Mouse (Mus musculus): ENCODE results near the gene Rere. TPM values are rescaled to one million over a fixed set of nuclear protein-coding genes. Genes with fewer than 3 reads are reported as not detected.

The Rere gene
- polyA plus RNA-seq, 3 experiments from 2014 or later: 10.1 to 32.0 (median 28.4) TPM

DNA sequence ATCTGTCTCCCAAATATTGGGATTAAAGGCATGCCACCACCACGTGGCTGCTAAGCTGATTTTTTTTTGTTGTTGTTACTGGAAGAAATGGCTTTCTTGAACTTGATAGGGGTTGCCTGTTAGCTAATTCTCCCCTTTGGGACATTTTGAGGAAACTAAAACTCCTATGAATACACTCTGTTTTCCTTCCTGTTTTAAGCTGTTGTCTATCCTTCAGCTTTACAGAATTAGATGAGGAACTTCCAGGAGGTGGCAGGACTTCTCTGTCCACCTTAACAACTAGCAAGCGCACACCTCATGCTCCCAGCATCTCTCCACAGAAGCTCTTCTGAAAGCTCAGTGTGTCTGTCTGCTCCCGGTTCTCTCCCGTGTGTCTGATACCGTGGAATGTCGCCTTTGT is 157.2 kb downstream of the Rere start:
- ATAC-seq: no peak

DNA sequence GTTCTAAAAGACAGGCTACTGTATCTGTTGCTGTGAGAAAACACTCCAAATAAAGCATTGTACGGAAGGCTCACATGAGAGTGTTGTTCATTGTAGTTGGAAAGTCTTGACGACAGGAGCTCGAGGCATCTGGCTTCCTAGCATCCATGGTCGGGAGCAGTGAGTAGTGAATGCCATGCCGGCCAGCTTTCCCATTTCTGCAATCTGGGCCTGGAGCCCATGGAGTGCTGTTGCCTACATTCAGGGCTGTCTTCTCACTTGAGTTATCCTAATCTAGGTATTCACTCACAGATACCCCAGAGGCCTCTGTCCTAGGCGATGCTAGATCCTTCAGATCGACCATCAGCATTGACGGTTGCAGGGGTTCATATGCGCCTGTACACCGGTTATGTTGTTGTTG is 160.5 kb downstream of the Rere start:
- no peak for ATAC-seq

DNA sequence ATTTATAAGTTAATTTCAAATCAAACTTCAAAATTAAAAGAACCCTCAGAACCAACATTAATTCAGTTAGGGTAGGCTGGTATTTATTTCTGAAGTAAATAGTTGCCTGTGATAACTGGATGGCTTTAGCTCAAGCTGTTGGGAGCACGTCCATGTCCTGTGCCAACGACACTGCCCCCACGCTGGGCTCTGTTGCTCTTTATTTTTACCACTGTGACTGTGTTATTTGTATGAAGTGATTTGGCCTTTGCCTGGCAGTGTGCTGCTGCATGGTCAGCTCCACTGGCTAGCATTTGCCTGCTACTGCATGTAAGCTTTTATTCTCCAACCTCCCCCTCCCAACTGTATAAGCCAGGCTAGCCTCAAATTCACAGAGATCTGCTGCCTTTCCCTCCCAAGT is 162.6 kb downstream of the Rere start:
- ATAC-seq: no peak

DNA sequence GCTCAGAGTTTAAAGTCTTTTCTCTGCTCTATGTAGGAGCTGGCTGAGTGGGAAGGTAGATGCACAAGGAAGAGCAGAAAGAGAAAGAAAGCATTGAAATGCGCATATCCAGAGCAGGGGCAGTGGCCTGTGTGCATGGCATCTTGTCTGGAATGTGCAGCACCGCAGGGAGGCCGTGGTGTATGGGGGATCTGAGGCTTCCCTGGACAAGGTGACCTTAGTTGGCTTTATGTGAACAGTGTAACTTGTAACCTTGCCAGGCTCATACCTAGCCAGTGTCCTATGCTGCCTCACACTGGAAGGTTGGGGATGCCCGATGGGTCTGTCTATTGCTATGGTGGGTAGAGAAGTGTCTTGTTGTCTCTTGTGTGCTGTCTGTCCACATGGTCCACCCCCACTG is 165.2 kb downstream of the Rere start:
- ATAC-seq: no peak

DNA sequence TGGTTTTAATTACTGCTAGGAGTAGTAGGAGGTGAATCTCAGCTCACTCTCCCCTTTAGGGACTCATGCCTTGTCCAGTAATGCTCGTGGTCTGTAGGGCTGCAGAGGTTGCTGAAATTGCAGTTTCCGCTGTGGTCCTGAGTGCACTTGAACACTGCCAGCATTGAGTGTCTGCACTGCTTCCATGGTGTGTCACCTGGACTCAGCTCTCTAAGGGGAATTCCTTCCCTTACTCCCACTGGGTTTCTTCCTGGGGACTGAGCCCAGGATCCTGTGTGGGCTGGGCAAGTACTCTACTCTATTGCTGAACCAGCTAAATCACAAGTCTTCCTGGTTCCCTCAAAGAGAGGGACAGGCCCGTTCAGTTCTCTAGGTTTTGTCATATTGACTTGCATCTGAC is 166.1 kb downstream of the Rere start:
- no peak for ATAC-seq

DNA sequence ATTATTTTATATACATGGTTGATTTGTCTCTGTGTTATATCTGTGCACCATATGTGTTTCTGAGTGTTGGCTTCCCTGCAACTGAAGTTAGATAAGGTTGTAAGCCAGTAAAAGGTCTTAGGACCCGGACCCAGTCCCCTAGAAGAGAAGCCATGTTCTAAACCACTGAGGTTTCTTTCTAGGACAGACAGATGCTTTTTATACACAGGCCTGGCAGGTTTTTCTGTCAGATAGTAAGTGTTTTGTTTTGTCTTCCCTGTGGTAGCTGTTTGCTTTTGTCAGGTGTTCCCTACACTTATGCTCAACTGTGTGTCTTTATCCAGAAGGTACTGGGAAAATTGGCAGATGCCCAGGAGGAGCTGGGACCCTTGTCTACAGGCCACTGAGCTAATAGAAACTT is 167.0 kb downstream of the Rere start:
- no peak for ATAC-seq

DNA sequence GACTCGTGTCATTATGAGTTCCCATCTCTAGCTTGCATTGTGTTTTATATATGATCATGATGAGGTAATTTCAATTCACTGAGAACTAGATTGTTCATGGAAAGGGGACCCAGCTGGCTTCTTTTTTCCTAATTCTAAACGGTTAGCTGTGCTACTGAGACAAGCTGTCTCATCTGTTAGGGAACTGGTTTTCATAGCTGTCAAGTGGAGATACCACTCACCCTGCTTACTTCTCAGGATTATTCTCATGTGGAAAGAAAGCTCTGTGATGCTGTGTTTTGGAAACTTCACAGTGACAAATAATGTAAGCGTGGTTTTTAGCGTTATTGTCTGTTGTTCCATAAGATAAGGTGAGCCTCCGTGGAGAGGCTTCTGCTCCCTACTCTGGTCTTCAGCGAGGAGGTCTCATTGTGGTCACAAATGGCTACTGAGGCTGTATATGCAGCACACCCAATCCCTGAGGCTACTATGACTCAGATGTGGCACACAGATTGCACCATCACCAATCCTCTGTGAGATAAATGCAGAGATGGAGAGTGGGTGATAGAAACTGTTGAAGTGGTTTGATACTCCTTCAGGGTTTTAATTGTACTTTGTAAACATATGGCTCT is 168.7 kb downstream of the Rere start:
- ATAC-seq: no peak

DNA sequence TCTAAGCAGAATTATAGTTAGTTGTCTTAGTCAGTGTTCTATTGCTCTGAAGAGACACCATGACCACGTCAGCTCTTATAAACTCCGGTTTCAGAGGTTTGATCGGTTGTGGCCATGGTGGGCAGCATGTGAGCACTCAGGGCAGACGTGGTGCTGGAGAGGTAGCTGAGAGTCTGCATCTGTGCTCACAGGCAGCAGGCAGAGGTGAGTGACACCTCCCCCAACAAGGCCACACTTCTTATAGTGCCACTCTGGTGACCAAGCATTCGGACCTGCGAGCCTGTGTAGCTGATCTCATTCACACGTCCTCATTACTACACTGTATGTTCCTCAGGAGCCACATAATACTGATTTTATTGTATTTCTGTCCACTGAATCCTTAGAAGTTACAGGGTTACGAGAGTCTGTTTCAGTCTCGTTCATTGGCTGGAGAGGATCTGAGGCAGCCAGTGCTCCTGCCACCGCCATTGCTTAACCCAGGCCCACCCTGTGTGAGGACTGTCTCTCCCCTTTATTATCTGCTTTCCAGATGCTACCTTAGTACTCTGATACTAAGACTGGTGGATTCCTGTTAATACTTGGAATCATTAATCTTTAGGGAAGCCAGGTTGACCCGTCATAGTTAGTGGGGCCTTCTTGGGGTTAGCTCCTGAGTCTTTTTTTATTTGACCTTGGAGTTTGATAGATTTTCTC is 170.9 kb downstream of the Rere start:
- ATAC-seq: no peak

DNA sequence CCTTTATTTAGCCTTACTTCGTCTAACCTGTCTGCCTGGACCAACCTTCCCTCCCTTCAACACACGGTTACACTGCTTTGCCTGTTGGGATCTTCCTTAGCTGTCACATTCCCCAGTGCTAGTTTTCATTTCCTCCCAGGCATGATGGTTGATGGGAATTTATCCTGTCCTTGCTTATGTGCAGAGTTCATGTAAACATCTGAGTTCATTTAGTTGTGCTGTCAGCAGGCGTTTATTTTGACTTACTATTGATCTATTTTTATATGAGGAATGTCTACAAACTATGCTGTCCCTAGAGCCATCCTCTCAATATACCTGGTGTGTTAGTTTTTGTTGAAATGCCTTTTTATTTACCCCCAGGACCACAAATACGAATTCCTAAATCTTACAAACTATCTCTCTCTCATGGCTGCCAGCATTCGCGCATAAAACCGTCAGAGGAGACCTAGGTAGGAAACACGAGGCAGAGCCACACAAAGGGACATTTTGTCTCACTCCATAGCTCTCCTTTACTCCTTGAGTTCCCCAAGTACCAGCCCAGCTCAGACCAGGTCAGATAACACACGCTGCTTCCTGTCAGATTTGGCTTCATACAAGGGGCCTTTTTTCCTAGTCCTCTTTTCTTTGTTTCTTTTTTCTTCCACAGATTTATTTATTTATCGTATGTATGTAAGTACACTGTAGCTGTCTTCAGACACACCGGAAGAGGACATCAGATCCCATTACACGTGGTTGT is 173.3 kb downstream of the Rere start:
- ATAC-seq: no peak

DNA sequence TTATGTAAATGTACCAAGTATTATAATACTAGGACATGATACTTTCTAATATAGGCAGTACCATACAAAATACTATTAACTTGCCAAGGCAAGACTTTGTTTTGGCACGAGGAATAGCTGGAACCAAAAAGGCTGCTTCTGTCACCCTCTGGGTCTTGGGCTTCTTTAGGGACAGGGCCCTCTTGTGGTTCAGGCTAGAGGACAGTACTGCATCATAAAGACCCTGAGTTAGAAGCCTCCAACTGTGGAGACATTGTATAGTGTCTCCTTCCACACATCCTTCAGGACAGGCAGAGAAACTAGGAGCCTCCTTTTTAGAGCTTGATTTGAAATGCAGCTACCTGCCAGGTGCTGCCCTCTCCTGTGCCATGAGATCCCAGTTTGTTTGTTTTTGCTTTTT is 174.3 kb downstream of the Rere start:
- no peak for ATAC-seq

DNA sequence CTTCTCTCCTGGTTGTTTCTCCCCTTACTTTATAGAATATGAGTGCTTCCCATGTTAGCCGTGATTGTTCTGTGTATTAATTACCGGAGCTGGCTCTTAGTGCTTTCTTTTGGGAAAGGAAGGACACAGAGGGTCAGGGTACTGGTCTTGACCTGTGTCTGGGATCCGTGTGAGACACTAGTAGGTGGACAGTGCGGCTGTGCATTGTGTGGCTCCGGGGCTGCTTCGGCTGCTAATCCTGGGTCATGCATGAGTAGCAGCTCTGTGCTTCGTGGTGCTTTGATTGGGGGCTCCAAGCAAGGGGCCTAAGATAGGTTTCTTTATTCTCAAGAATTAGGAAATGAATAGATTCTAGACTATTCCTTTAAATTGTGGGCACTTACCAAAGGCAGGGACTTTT is 175.0 kb downstream of the Rere start:
- ATAC-seq: no peak

DNA sequence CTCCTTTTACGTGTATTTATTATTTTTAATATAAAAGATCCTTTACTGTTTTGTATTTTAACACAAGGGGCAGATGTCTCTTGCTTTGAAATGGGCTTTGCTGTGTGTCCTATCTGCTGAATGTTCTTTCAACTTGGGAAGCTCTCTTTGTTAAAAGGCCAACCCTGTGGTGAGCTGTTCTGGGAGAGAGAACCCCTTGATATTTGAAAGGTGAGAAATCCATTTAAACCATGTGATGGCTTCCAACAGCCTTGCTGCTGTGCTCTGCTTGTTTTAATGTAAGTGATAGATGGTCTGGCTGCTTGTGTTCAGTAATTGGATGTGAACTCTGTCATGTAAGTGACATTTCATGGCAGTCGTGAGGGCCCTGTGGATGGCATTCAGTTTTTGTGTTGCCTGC is 175.4 kb downstream of the Rere start:
- no peak for ATAC-seq

DNA sequence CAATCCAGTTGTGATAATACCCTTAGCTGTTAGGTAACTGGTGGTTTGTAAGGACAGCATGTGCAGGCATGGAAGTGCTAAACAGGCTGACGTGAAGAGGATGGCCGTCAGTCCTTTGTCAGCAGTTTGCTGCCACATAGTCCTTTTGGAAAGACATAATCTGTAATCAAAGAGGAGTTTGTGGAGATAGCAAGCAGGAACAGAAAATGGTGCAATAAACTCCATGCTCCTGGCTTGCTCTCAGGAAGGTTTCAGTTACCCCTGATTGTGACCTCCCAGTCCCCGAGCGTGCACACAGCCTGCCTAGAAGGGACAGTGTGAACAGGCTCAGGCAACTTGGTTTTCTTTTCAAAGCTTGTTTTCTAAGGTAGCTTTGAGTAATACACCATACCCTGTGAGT is 175.9 kb downstream of the Rere start:
- no peak for ATAC-seq

DNA sequence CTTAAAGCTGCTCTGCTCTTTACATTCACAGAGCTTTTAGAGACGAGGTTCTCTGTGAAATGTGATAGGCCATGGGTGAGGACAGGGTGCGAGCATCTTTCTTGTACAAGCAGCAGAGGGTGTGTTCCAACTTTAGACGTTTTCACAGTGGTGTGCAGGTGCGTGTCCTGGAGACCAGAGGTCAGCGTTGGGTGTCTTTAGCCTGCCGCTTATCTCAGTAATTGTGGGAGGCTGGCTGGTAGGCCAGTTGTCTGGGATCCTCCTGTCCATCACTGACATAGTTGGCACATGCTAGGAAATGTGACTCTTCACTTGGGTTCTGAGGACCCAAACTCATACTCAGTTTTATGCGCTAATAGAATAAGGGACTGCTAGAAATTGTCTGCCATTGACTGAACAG is 176.3 kb downstream of the Rere start:
- ATAC-seq: no peak

DNA sequence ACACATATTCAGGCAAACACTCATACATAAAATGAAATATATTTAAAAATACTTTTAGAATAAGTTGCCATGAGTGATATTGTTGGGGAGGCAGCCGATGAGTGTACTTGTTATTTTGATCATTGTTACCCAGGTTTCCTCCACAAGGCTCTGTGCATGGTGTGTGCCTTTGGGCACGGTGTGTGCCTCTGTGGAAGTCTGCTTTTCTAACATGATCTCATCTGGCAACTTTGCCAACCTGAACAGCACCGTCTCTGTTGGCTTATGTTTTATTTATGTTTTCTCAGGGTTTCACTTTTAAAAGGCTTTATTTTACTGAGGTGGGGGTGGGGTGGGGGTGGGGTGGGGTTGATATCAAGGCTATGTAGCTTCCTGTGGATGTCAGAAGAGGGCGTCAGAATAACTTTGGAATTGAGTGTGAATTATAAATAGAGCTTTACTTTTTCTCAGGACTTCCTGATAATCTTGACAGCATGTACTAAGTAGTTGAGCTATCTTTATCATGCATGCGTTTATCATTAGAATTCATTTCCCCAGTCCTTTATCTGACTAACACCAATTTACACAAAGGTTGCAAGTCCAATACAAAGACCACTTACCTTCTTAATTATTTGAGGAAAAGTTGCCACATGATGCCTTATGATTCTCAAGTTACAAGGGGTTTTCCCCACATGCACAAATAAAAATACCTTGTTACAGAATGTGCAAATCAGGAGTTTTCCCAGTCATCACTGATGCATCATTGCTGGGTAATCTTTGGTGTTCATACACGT is 177.8 kb downstream of the Rere start:
- no peak for ATAC-seq

DNA sequence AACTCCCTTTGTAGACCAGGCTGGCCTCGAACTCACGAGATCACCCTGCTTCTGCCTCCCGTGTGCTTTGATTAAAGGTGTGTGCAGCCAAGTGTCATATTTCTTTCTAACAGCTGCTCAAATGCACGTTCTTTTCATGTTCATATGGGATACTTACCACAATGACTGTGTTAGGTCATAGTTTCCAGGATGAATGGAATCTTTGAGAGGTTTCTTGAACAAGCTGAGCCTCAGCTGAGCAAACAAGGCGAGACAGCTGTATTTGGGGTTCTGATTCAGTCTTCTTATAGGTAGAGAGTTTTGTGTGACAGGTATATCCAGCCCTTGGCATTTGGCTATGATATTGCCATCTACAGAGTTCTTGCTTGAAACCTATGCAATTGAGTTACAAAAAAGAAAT is 179.0 kb downstream of the Rere start:
- ATAC-seq: no peak

DNA sequence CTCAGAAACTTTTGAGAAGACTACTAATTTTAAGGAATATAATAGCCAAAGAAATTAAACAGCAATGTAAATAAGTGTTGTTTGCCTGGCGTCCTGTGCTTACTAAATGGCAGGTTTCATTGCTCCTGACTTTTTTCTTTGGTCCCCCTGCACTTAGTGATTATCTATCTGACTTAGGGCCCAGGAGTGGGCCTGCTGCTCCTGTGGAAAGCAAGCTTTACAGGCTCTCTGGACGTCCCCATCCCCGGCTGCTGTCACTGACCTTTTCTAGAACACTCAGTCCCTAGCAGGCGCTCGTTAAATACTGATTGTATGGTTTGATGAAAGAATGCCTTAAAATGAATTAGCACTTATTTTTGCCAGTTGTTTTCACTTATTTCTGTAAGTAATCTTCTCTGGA is 179.6 kb downstream of the Rere start:
- ATAC-seq: no peak

DNA sequence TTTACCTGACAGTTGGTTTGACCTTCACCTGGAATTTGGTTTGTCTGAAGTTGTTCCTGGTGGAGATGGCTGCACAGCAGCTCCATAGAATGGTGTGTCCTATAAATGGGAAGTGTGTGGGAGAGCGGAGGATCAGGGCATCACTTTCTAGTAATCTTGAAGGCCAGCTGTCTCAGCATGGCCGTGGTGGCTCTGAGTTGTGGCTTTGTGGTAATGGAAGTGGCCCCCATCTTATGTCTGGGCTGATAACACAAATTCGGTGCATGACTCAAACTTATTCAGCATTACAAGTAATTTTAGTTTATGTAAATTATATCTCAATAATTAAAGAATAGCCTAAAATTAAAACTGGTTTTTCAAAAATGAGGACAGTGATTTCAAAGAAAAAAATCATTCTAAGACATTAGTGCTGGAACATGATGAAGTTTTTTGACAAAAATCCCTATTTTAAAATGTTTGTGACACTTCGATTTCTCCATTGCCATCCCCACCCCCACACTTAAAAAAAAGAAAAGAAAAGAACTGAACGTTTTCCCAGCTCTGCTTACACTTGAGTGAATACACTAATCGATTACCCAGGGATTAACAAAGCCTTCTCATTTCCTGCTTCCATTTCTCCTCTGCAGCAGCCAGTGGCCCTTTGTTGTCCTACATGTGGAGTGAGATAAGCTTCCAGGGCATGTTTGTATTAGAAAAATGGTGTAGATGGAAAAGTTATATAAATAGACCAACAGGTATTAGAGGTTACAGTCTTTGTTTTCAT is 180.2 kb downstream of the Rere start:
- ATAC-seq: no peak

DNA sequence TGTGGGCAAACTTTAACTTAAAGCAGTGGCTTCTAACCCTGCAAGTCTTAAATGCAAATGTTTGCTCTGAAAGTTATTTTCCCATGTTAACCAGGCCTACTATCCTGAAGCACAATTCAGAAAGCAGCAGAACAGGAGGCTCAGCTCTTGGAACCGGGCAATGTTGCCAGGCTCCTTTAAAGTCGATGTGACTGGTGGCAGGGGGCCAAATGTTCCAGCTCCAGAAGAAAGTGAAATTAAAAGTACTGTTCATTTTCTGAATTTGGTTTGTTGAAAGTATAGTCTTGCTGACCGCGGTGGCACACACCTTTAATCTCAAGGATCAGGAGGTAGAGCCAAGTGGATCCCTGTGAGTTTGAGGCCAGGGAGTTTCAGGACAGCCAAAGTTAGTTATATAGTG is 180.9 kb downstream of the Rere start:
- ATAC-seq: no peak

DNA sequence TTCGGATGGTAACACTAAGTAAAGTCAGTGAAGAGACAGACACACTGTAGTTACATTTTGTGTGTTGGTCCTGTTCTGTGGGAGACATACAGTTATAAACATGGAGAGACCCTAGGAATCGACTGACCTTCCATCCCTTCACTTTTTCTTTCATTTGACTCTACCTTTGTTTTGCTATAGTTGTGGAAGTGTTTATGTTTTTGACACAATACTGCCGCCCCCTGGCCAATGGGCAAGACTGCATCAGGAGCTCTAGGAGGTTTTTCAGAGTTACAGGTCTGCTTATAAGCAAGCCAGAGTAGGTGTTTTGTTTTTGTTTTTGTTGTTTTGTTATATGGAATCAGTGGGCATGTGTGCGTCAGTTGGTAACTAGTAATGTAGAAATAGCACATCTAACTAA is 184.3 kb downstream of the Rere start:
- ATAC-seq: peak; percentile 67

DNA sequence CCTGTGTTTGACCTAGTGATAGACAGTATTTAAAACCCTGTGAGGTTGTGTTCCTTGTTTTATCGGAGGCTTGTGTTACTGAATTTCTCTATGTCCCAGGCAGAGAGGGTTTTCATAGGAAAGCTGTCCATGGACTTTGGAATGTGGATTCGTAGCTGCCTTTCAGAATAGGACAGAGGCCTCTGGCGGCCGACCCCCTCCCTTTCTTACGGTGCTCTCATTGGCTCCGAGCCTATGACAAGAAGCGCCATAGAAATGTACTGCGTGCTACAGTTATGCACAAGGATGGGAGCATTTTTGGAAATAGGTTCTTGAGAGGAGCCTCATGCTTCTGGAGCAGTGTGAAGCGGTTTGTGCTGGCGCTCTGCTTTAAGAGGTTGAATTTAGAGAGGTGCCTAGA is 187.8 kb downstream of the Rere start:
- no peak for ATAC-seq

DNA sequence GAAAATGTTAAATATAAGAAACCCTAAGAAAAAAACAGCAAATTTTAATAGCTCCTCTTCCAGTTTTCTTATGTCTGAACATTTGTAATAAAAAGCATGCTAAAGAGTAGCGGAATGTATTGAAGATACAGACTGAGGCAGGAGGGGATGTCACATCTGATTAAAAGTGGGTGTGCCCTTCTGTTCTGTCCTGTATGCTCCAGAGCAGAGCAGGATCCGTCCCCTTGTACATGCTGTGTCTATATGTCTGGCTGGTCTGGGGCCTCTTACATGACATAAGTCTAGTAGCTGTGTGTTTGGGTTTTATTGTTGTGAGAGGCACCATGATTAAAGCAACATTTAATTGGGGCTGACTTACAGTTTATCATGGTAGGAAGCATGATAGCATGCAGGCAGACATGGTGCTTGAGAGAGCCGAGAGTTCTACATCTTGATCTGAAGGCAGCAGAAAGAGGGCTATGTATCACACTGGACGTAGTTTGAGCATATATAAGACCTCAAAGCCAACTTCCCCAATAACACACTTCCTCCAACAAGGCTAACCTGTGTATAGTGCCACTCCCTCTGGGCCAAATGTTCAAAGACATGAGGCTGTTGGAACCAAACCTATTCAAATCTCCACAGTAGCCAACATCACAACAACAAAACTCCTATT is 189.4 kb downstream of the Rere start:
- no peak for ATAC-seq
